Mouse (Mus musculus) spleen, adult 2 months (tissue): ENCODE measurements around the gene 9130213A22Rik. TPM values are rescaled to one million over a fixed set of nuclear protein-coding genes. Genes with fewer than 3 reads are reported as not detected.
A peak's percentile ranks its signal among the peaks of the same experiment; 100 is the strongest.

ENCODE experiments used
- DNase-seq, 2 experiments: peaks; one replicate each; pipeline versions ENCODE4 v3.0.0 to v3.0.0-alpha.2; 2012 to 2021; ENCODE audit warnings: low spot score in 2 of 2, low read depth in 1 of 2
- H3K27ac ChIP-seq: fragments of 200-500 bp; 2 replicates; pipeline ENCODE4 v1.5.1; 2012; ENCODE audit warnings: low read length, inconsistent platforms; ENCODE audit not compliant: insufficient read depth
- H3K27me3 ChIP-seq: fragments of 200-500 bp; 2 replicates; pipeline ENCODE4 v1.6.1; 2012; ENCODE audit warnings: mild to moderate bottlenecking, moderate library complexity, low read length, inconsistent platforms; ENCODE audit not compliant: control insufficient read depth, insufficient read depth
- H3K36me3 ChIP-seq: fragments of 200-500 bp; 2 replicates; pipeline ENCODE4 v1.6.1; 2012; ENCODE audit warnings: mild to moderate bottlenecking, low read length, inconsistent platforms; ENCODE audit not compliant: control insufficient read depth, insufficient read depth
- H3K4me1 ChIP-seq: fragments of 200-500 bp; 2 replicates; pipeline ENCODE4 v1.6.1; 2011; ENCODE audit warnings: inconsistent platforms; ENCODE audit not compliant: control insufficient read depth, insufficient read depth, insufficient read length
- H3K4me3 ChIP-seq: fragments of 200-500 bp; 2 replicates; pipeline ENCODE4 v1.5.1; 2011; ENCODE audit warnings: mild to moderate bottlenecking, inconsistent platforms; ENCODE audit not compliant: insufficient read depth, insufficient read length; ENCODE audit errors: extremely low read depth
- CTCF ChIP-seq: fragments of 200-500 bp; IDR thresholded peaks from 2 replicates; pipeline ENCODE4 v1.5.1; 2011; ENCODE audit warnings: mild to moderate bottlenecking, inconsistent platforms; ENCODE audit not compliant: insufficient read depth, insufficient read length, insufficient replicate concordance; ENCODE audit errors: extremely low read depth
- POLR2A ChIP-seq: fragments of 200-500 bp; IDR thresholded peaks from 2 replicates; pipeline ENCODE4 v1.6.1; 2011; ENCODE audit warnings: low read depth, low read length, inconsistent platforms
- WGBS: fragments of 180-500 bp; shearing (Covaris S2); methylation state at CpG from one replicate; pipeline ENCODE4 v1.1.7; 2018; 5-methylcytosine and 5-hydroxymethylcytosine counted together
- polyA plus RNA-seq: library from polyadenylated mRNA; depleted of rRNA; stranded (reverse); fragments of >200 nt; gene quantifications from 2 replicates; pipeline ENCODE4 v1.2.3, GENCODE M21; 2012

The 9130213A22Rik gene
- polyA plus RNA-seq, 1 experiment: 0.40 TPM

DNA sequence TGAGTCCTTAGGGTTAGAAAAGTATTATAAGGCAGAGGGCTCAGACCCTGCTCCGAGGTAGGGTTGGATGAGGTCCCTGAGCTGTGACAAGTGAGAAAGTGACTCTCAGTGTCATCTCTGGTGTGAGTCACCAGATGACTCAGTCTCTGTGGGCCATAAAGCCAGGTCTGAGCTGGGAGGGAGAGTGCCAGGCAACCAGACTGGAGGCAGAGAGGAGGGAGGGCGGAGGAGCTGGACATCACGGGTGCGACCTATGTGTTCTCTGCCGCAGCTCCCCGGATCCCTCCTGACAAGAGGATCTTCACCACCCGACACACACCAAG lies 20.0 kb downstream of the 9130213A22Rik start:
- H3K27me3 ChIP-seq: no peaks in the 10 kb centered on the region
- DNase-seq: no peak
- no peak overlapping the region for H3K27ac ChIP-seq
- H3K4me1 ChIP-seq: peaks cover 16% of the 10 kb centered on the region; the same call in 1 of the 2 replicates
- peaks cover 58% of the 10 kb centered on the region for H3K36me3 ChIP-seq
- no peak overlapping the region for H3K4me3 ChIP-seq
- TF ChIP-seq POLR2A (no peak), CTCF (no peak)
- 95% methylated on average over 7 of the region's 7 CpGs for WGBS

DNA sequence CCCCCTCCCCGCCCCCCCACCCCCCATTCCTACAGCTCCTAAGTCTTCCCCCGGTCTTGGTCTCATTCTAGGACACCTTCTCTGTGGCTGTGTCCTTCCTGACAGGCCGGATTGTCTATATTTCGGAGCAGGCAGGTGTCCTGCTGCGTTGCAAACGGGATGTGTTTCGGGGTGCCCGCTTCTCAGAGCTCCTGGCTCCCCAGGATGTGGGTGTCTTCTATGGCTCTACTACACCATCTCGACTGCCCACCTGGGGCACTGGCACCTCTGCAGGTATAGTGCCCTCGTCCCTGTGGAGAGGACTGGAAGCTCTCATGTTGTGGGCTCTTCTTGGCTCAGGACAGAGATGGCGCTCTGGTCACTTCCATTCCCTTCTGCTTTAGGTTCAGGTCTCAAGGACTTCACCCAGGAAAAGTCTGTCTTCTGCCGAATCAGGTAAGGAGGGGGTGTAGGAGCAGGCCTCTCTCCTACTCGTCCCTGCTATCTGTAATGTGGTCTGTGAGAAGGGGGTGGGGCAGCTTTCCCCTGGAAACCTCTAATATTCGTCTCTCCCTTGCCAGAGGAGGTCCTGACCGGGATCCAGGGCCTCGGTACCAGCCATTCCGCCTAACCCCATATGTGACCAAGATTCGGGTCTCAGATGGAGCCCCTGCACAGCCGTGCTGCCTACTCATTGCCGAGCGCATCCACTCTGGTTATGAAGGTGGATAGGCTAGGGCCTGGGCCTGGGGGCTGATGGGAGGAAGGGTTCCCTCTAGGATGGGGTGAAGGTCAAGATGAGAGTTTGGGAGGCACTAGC lies 20.6 kb downstream of the 9130213A22Rik start:
- no peak for DNase-seq
- no peaks in the 10 kb centered on the region for H3K27me3 ChIP-seq
- TF ChIP-seq POLR2A (no peak), CTCF (no peak)
- H3K4me1 ChIP-seq: peaks cover 22% of the 10 kb centered on the region
- peaks cover 54% of the 10 kb centered on the region for H3K36me3 ChIP-seq
- H3K27ac ChIP-seq: no peak overlapping the region
- no peak overlapping the region for H3K4me3 ChIP-seq
- WGBS: 94% methylated on average over 21 of the region's 21 CpGs

DNA sequence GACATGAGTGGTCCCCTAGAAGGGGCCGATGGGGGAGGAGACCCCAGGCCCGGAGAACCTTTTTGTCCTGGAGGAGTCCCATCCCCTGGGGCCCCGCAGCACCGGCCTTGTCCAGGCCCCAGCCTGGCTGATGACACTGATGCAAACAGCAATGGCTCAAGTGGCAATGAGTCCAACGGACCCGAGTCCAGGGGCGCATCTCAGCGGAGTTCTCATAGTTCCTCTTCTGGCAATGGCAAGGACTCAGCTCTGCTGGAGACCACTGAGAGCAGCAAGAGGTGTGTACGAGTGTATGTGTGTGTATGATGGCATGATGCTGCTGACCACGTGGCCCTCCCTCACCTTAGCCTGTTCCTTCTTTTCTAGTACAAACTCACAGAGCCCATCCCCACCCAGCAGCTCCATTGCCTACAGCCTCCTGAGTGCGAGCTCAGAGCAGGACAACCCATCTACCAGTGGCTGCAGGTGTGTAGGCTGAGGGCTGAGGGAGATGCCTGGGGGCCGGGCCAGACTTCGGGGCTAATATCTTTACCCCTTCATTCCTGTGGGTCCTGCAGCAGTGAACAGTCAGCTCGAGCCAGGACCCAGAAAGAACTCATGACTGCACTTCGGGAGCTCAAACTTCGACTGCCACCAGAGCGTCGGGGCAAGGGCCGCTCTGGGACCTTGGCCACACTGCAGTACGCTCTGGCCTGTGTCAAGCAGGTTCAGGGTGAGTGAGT lies 21.6 kb downstream of the 9130213A22Rik start:
- Histone ChIP-seq H3K27me3 (no peaks in the 10 kb centered on the region), H3K4me1 (peaks cover 25% of the 10 kb centered on the region), H3K36me3 (peaks cover 45% of the 10 kb centered on the region), H3K4me3 (no peak overlapping the region), H3K27ac (peak overlapping the region; percentile 78)
- DNase-seq: no peak
- 74% methylated on average over 20 of the region's 20 CpGs for WGBS
- TF ChIP-seq CTCF: no peak

DNA sequence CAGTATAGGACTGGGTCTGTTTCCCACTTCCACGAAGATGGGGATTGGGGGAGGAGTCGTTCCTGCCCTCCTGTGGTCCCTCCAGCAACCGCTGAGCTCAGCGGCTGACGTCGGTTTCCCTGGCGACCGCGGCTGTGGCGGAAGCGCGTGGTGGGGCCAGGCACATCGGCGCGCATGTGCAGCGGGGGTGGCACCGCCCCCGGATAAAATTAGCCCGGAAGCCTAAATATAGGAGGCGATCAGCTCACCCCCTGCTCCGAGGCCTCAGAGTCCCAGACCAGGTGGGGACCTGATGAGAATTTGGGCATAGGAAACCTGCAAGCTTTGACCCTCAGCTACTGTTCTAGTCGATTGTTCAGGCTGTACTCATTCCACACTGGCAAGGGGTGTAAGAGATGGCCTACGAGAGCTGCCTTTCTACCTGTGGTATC lies 22.5 kb downstream of the 9130213A22Rik start:
- TF ChIP-seq CTCF (no peak), POLR2A (no peak; the same call in 1 of the 2 replicates)
- Histone ChIP-seq H3K36me3 (peaks cover 38% of the 10 kb centered on the region), H3K27ac (peak overlapping the region; percentile 90), H3K4me1 (peaks cover 25% of the 10 kb centered on the region), H3K4me3 (peak overlapping the region; percentile 62), H3K27me3 (no peaks in the 10 kb centered on the region)
- DNase-seq: peak; percentile 87 to 95
- WGBS: under 1% methylated on average over 23 of the region's 23 CpGs

DNA sequence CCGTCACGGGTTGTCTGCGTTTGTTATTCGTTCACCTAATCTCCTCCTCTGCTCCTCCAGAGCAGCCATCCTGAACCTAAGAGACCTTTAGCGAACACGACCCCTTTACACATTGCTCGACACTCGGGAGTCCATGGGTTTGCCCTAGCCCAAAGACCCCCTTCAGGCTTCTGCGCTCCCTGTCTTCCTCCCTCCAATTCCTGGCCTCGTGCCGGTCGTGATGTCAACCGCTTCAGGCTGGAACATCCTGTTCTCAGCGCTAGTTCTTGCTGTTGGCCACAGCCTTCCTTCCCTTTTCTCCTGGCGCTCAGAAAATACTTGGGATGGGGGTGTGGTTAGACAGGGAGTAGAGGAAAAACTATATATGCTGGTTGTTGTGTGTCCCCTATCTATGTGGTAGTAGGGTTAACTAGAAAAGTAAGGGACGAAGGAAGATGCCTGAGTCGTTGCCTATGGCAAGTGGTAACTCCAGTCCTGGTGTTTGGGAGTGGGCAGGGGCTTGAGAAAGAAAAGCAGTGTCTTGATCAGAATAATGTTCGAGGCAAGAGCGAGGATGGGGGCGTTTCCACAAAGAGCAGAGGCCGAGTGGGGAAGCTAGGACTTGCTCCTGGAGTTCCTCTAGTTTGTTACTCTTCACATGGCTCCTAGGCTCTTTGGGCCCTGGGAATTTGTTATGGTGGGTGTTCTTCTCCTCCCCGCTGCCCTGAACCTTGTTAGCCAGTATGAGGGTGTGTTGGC lies 23.0 kb downstream of the 9130213A22Rik start:
- Histone ChIP-seq H3K4me1 (peaks cover 25% of the 10 kb centered on the region), H3K27ac (peak overlapping the region; percentile 90), H3K4me3 (peak overlapping the region; percentile 62), H3K36me3 (peaks cover 34% of the 10 kb centered on the region), H3K27me3 (no peaks in the 10 kb centered on the region)
- 2% methylated on average over 22 of the region's 22 CpGs for WGBS
- DNase-seq: no peak
- TF ChIP-seq POLR2A (no peak), CTCF (no peak)

DNA sequence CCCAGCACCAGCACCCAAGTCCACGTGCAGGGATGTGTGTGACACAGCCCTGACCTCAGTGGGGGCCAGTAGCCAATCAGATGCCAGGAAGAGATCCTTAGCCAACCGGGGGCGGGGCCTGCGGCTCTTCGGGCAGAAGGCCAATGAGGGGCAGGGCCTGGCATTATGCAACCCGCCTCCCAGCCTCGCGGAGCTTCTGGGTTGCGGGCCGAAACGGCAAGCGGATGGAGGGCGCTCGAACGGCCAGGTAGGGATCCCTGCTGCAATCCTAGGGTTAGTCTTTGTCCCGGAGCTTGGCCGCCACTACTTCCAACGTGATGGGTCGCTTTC lies 23.7 kb downstream of the 9130213A22Rik start:
- Histone ChIP-seq H3K4me1 (peaks cover 25% of the 10 kb centered on the region), H3K36me3 (peaks cover 29% of the 10 kb centered on the region), H3K27me3 (no peaks in the 10 kb centered on the region), H3K4me3 (peak overlapping the region; percentile 62), H3K27ac (peak overlapping the region; percentile 90)
- peak; percentile 92 to 95 for DNase-seq
- WGBS: 0% methylated on average over 19 of the region's 19 CpGs
- TF ChIP-seq POLR2A (peak; percentile 25), CTCF (no peak)
